Mouse (Mus musculus) kidney, adult 2 months (tissue): ENCODE measurements around the gene Wdfy3.

Experiments
- CTCF ChIP-seq: fragments of 200-500 bp; conservative IDR thresholded peaks from 2 replicates; pipeline ENCODE4 v1.5.1; 2011; ENCODE audit warnings: low read depth, mild to moderate bottlenecking, control low read depth, low read length, moderate library complexity, mixed read lengths; ENCODE audit not compliant: insufficient read depth, insufficient read length
- POLR2A ChIP-seq: fragments of 200-500 bp; IDR thresholded peaks from one replicate; pipeline ENCODE4 v1.6.1; 2011; ENCODE audit warnings: low read depth, low read length, control low read depth

DNA sequence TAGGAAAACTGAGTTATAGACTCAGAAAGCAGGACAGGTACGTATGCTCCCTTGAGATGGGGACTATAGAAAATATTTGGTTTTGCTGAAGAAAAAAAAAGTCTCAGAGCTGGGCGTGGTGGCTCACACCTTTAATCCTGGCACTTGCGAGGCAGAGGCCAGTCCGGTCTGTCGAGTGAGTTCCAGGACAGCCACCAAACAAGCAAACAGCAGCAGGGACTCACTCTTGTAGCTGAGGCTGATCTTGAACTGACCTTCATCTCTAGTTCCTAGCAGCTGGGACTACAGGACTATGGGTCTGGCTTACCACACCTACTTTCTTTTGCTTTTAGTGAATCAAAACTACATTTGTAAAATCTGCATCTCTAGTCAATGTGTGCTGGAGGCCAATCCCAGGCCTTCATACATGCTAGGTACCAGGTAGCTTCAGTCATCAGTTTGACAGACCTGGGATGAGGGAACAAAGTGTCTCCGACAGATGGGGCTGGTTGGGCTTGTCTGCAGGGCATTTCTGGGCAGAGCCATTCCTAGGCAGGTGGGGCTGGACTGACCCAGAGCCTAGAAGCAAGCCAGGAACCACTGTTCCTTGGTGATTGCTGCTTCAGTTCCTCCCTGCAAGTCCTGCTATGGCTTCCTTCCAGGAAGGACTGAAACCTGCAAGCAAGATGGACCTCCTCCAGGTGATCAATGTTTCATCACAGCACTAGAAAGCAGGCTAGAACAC is 63.3 kb downstream of the Wdfy3 start:
- TF ChIP-seq CTCF (no peak), POLR2A (no peak)
